ENCODE assay signal across 27 mouse cellular contexts in genomic region chr17:10732303-10733048, GRCm38 (mm10).
DNase-seq lines count a peak whose midpoint lies in the region; ATAC-seq and TF ChIP-seq lines count a peak whose summit lies in the region.
"Had no signal": no experiment of that assay in that cellular context is flagged by ENCODE, and none has a peak within 500 bp of the region (broad histone marks: within the 10 kb centered on the region; RNA-seq: fewer than 3 reads in every experiment).

No protein-coding gene starts in this region.

- H3ac ChIP-seq in C2C12 (ENCODE audit: control insufficient read depth, insufficient read length, low read depth): no peak overlapping the region

- H3K79me2 ChIP-seq in C2C12 (ENCODE audit: control insufficient read depth, insufficient read depth): no peaks in the 10 kb centered on the region

- no peaks in the 10 kb centered on the region for H3K27me3 ChIP-seq in embryonic facial prominence, embryonic 14.5 days (replicated peaks; ENCODE audit: control insufficient read depth, insufficient read depth, low read length)
- H3K27me3 ChIP-seq in embryonic facial prominence, embryonic 10.5 days (replicated peaks; ENCODE audit: low read depth, poor library complexity, severe bottlenecking): no peaks in the 10 kb centered on the region
- no peaks in the 10 kb centered on the region for H3K27me3 ChIP-seq in kidney, postnatal 0 days (ENCODE audit: insufficient read depth, low read length)
- no peaks in the 10 kb centered on the region for H3K27me3 ChIP-seq in kidney, embryonic 15.5 days
- H3K27me3 ChIP-seq in C2C12 (ENCODE audit: control insufficient read depth, insufficient read depth, insufficient read length): no peaks in the 10 kb centered on the region
- no peaks in the 10 kb centered on the region for H3K27me3 ChIP-seq in forebrain, embryonic 15.5 days
- no peaks in the 10 kb centered on the region for H3K27me3 ChIP-seq in stomach, postnatal 0 days (ENCODE audit: control insufficient read depth, insufficient read depth, low read length)
- H3K27me3 ChIP-seq: embryonic facial prominence, embryonic 15.5 days; lung, embryonic 15.5 days; neural tube, embryonic 12.5 days had no signal

- no peaks in the 10 kb centered on the region for H3K36me3 ChIP-seq in embryonic facial prominence, embryonic 14.5 days (ENCODE audit: control insufficient read depth, insufficient read depth, low read length)
- no peaks in the 10 kb centered on the region for H3K36me3 ChIP-seq in embryonic facial prominence, embryonic 10.5 days (replicated peaks)
- H3K36me3 ChIP-seq in kidney, postnatal 0 days (ENCODE audit: insufficient read depth, low read length): no peaks in the 10 kb centered on the region
- H3K36me3 ChIP-seq in kidney, embryonic 15.5 days: no peaks in the 10 kb centered on the region
- no peaks in the 10 kb centered on the region for H3K36me3 ChIP-seq in C2C12 (ENCODE audit: control insufficient read depth, insufficient read depth)
- no peaks in the 10 kb centered on the region for H3K36me3 ChIP-seq in forebrain, embryonic 15.5 days
- H3K36me3 ChIP-seq in stomach, postnatal 0 days (ENCODE audit: control insufficient read depth, insufficient read depth, low read length): no peaks in the 10 kb centered on the region
- H3K36me3 ChIP-seq: embryonic facial prominence, embryonic 15.5 days; G1E; lung, embryonic 15.5 days; neural tube, embryonic 12.5 days had no signal

- no peak overlapping the region for H3K4me3 ChIP-seq in embryonic facial prominence, embryonic 14.5 days (ENCODE audit: low read depth, low read length)
- no peak overlapping the region for H3K4me3 ChIP-seq in embryonic facial prominence, embryonic 10.5 days
- no peak overlapping the region for H3K4me3 ChIP-seq in kidney, postnatal 0 days (replicated peaks; ENCODE audit: low read depth, low read length)
- H3K4me3 ChIP-seq in kidney, embryonic 15.5 days (replicated peaks): no peak overlapping the region
- H3K4me3 ChIP-seq in C2C12 (ENCODE audit: insufficient read depth, poor library complexity, severe bottlenecking): no peak overlapping the region
- no peak overlapping the region for H3K4me3 ChIP-seq in forebrain, embryonic 15.5 days
- no peak overlapping the region for H3K4me3 ChIP-seq in stomach, postnatal 0 days (ENCODE audit: low read depth, low read length)
- H3K4me3 ChIP-seq: embryonic facial prominence, embryonic 15.5 days; lung, embryonic 15.5 days; myocyte; neural tube, embryonic 12.5 days had no signal

- H3K4me2 ChIP-seq in embryonic facial prominence, embryonic 14.5 days (ENCODE audit: low read depth, low read length): no peak overlapping the region
- no peak overlapping the region for H3K4me2 ChIP-seq in kidney, postnatal 0 days (ENCODE audit: low read length)
- no peak overlapping the region for H3K4me2 ChIP-seq in kidney, embryonic 15.5 days
- H3K4me2 ChIP-seq in forebrain, embryonic 15.5 days (replicated peaks): no peak overlapping the region
- no peak overlapping the region for H3K4me2 ChIP-seq in stomach, postnatal 0 days (replicated peaks; ENCODE audit: low read depth)
- H3K4me2 ChIP-seq: embryonic facial prominence, embryonic 15.5 days; lung, embryonic 15.5 days; midbrain, embryonic 11.5 days; neural tube, embryonic 12.5 days had no signal

- TF ChIP-seq EP300 in stomach, postnatal 0 days (optimal IDR thresholded peaks at IDR 0.05): no peak

- H3K4me1 ChIP-seq in embryonic facial prominence, embryonic 14.5 days (ENCODE audit: control insufficient read depth, insufficient read depth, low read length): no peaks in the 10 kb centered on the region
- H3K4me1 ChIP-seq in embryonic facial prominence, embryonic 10.5 days: no peaks in the 10 kb centered on the region
- H3K4me1 ChIP-seq in kidney, postnatal 0 days (replicated peaks; ENCODE audit: insufficient read depth, low read length): no peaks in the 10 kb centered on the region
- H3K4me1 ChIP-seq in kidney, embryonic 15.5 days: peaks cover 4% of the 10 kb centered on the region; the same call in 1 of the 2 replicates
- H3K4me1 ChIP-seq in forebrain, embryonic 15.5 days: peaks cover 44% of the 10 kb centered on the region
- no peaks in the 10 kb centered on the region for H3K4me1 ChIP-seq in stomach, postnatal 0 days (replicated peaks; ENCODE audit: control insufficient read depth, insufficient read depth)
- H3K4me1 ChIP-seq: embryonic facial prominence, embryonic 15.5 days; neural tube, embryonic 12.5 days had no signal

- TF ChIP-seq CTCF in kidney, postnatal 0 days (IDR thresholded peaks at IDR 0.05; ENCODE audit: low read depth): no peak
- no peak for TF ChIP-seq CTCF in C2C12 (IDR thresholded peaks at IDR 0.05; ENCODE audit: control insufficient read depth, insufficient read depth, insufficient read length)
- no peak for TF ChIP-seq CTCF in stomach, postnatal 0 days (IDR thresholded peaks at IDR 0.05; ENCODE audit: low read depth)

- no peak for ATAC-seq in embryonic facial prominence, embryonic 14.5 days (ENCODE audit: low read depth)
- no peak for ATAC-seq in kidney, postnatal 0 days (replicated peaks; ENCODE audit: low FRiP score, low read depth)
- ATAC-seq in kidney, embryonic 15.5 days (replicated peaks; ENCODE audit: low FRiP score): no peak
- peak; percentile 57 for ATAC-seq in forebrain, embryonic 15.5 days (replicated peaks)
- no peak for ATAC-seq in stomach, postnatal 0 days (ENCODE audit: low FRiP score, low TSS enrichment)
- ATAC-seq: hindbrain, embryonic 16.5 days had no signal

- 42% methylated on average over 4 of the region's 4 CpGs for WGBS in embryonic facial prominence, embryonic 14.5 days
- WGBS in embryonic facial prominence, embryonic 10.5 days: 41% methylated on average over 4 of the region's 4 CpGs
- 29% methylated on average over 4 of the region's 4 CpGs for WGBS in kidney, postnatal 0 days
- WGBS in kidney, embryonic 15.5 days: 52% methylated on average over 4 of the region's 4 CpGs
- 1% methylated on average over 4 of the region's 4 CpGs for WGBS in forebrain, embryonic 15.5 days
- 29% methylated on average over 4 of the region's 4 CpGs for whole genome bisulfite sequencing in stomach, postnatal 0 days

- DNase-seq in embryonic facial prominence, embryonic 14.5 days (ENCODE audit: low spot score): peak; percentile 16
- DNase-seq in embryonic facial prominence, embryonic 10.5 days (ENCODE audit: low spot score): no peak
- DNase-seq in kidney, postnatal 0 days (ENCODE audit: low spot score): peak; percentile 36
- no peak for DNase-seq in layer of hippocampus, postnatal 10 days (ENCODE audit: low spot score in 2 of 2)
- no peak for DNase-seq in stomach, postnatal 0 days (ENCODE audit: low spot score)
- DNase-seq: adrenal gland, postnatal 10 days; cerebellum, adult 18-20 months; cerebellum, postnatal 10 days; gastrocnemius, postnatal 36 days; heart, postnatal 14 days; layer of hippocampus, adult 9-11 months; liver; right cerebral cortex, adult 18-20 months; spleen, adult 18-20 months; thymus, adult 18-20 months; thymus, postnatal 25 days had no signal

- no peaks in the 10 kb centered on the region for H3K79me3 ChIP-seq in C2C12 (ENCODE audit: low read depth)

- H3K9me3 ChIP-seq in embryonic facial prominence, embryonic 14.5 days (ENCODE audit: control insufficient read depth, low read length): no peaks in the 10 kb centered on the region
- no peaks in the 10 kb centered on the region for H3K9me3 ChIP-seq in embryonic facial prominence, embryonic 10.5 days
- H3K9me3 ChIP-seq in kidney, postnatal 0 days (replicated peaks; ENCODE audit: low read length): no peaks in the 10 kb centered on the region
- no peaks in the 10 kb centered on the region for H3K9me3 ChIP-seq in kidney, embryonic 15.5 days (replicated peaks)
- H3K9me3 ChIP-seq in forebrain, embryonic 15.5 days: no peaks in the 10 kb centered on the region
- H3K9me3 ChIP-seq in stomach, postnatal 0 days (ENCODE audit: control insufficient read depth, low read length): no peaks in the 10 kb centered on the region
- H3K9me3 ChIP-seq: embryonic facial prominence, embryonic 15.5 days; G1E; lung, embryonic 15.5 days; neural tube, embryonic 12.5 days had no signal

- H3K9ac ChIP-seq in embryonic facial prominence, embryonic 14.5 days (ENCODE audit: low read depth, low read length): no peak overlapping the region
- no peak overlapping the region for H3K9ac ChIP-seq in kidney, postnatal 0 days (ENCODE audit: low read depth, low read length)
- no peak overlapping the region for H3K9ac ChIP-seq in kidney, embryonic 15.5 days
- no peak overlapping the region for H3K9ac ChIP-seq in forebrain, embryonic 15.5 days (replicated peaks)
- no peak overlapping the region for H3K9ac ChIP-seq in stomach, postnatal 0 days (ENCODE audit: low read length)
- H3K9ac ChIP-seq: embryonic facial prominence, embryonic 15.5 days; liver, embryonic 14.5 days; lung, embryonic 15.5 days; neural tube, embryonic 12.5 days had no signal

- H3K27ac ChIP-seq in embryonic facial prominence, embryonic 14.5 days (replicated peaks; ENCODE audit: low read depth, low read length): no peak overlapping the region
- H3K27ac ChIP-seq in embryonic facial prominence, embryonic 10.5 days (replicated peaks): no peak overlapping the region
- H3K27ac ChIP-seq in kidney, postnatal 0 days: no peak overlapping the region
- H3K27ac ChIP-seq in kidney, embryonic 15.5 days: no peak overlapping the region
- peak overlapping the region; percentile 50; the same call in 1 of the 2 replicates for H3K27ac ChIP-seq in forebrain, embryonic 15.5 days (replicated peaks)
- no peak overlapping the region for H3K27ac ChIP-seq in stomach, postnatal 0 days (replicated peaks)
- H3K27ac ChIP-seq: embryonic facial prominence, embryonic 15.5 days; liver, embryonic 14.5 days; lung, embryonic 15.5 days; neural tube, embryonic 12.5 days had no signal

TF ChIP-seq in C2C12, 6 proteins besides CTCF, POLR2A, EP300 and RAD21:
- TF ChIP-seq USF1 (IDR thresholded peaks at IDR 0.05; ENCODE audit: low read depth) (peak; percentile 40), MYOG (IDR thresholded peaks at IDR 0.05; ENCODE audit: control insufficient read depth, extremely low read depth, insufficient read length) (no peak)

Comparison
In these comparisons a context has a peak if more than half of its experiments do, and no peak if none do; other contexts are left out.
1. DNase-seq: peak in embryonic facial prominence, embryonic 14.5 days (single experiment) and kidney, postnatal 0 days (single experiment); none in embryonic facial prominence, embryonic 10.5 days (single experiment), layer of hippocampus, postnatal 10 days (0 of 2) and stomach, postnatal 0 days (single experiment).